Mouse (Mus musculus) embryonic facial prominence, embryonic 11.5 days (tissue): ENCODE measurements around the gene Zmynd8. TPM values are rescaled to one million over a fixed set of nuclear protein-coding genes. Genes with fewer than 3 reads are reported as not detected.

Experiments
- ATAC-seq: fragments of 200-750 bp; cut with Nextera tagmentation; replicated peaks from 2 replicates; pipeline ENCODE4 v1.8.0; 2017; ENCODE audit warnings: low read depth; ENCODE audit not compliant: insufficient number of reproducible peaks, low FRiP score, low TSS enrichment
- DNase-seq: peaks from one replicate; pipeline ENCODE4 v3.0.0-alpha.2; 2015; ENCODE audit warnings: low spot score
- H3K27ac ChIP-seq: fragments of 300-500 bp; sonication (generic); replicated peaks from 2 replicates; pipeline ENCODE4 v1.5.1; 2014; ENCODE audit warnings: mild to moderate bottlenecking, low read depth, low read length, control low read depth
- H3K27me3 ChIP-seq: fragments of 300-500 bp; sonication (generic); 2 replicates; pipeline ENCODE4 v1.6.1; 2014; ENCODE audit warnings: mild to moderate bottlenecking, low read length, moderate library complexity, mixed read lengths; ENCODE audit not compliant: control insufficient read depth, insufficient read depth
- H3K36me3 ChIP-seq: fragments of 300-500 bp; sonication (generic); replicated peaks from 2 replicates; pipeline ENCODE4 v1.6.1; 2014; ENCODE audit warnings: low read depth, mild to moderate bottlenecking, low read length, moderate library complexity, mixed read lengths; ENCODE audit not compliant: control insufficient read depth, insufficient read depth
- H3K4me1 ChIP-seq: fragments of 300-500 bp; sonication (generic); 2 replicates; pipeline ENCODE4 v1.6.1; 2014; ENCODE audit warnings: low read length, mixed read lengths; ENCODE audit not compliant: control insufficient read depth, insufficient read depth
- H3K4me2 ChIP-seq: fragments of 300-500 bp; sonication (generic); 2 replicates; pipeline ENCODE4 v1.6.1; 2014; ENCODE audit warnings: low read depth, mild to moderate bottlenecking, control low read depth, low read length, moderate library complexity
- H3K4me3 ChIP-seq: fragments of 300-500 bp; sonication (generic); 2 replicates; pipeline ENCODE4 v1.5.1; 2014; ENCODE audit warnings: low read depth, low read length, control low read depth
- H3K9ac ChIP-seq: fragments of 300-500 bp; sonication (generic); replicated peaks from 2 replicates; pipeline ENCODE4 v1.6.1; 2014; ENCODE audit warnings: mild to moderate bottlenecking, control low read depth, low read length
- H3K9me3 ChIP-seq: fragments of 300-500 bp; sonication (generic); replicated peaks from 2 replicates; pipeline ENCODE4 v1.6.1; 2016; ENCODE audit warnings: mild to moderate bottlenecking, low read length, inconsistent platforms, mixed read lengths; ENCODE audit not compliant: control insufficient read depth
- WGBS: fragments of 180-500 bp; shearing (Covaris S2); extraction: QIAGEN DNeasy Blood & Tissue Kit; methylation state at CpG from one replicate; pipeline ENCODE4 v1.1.7; 2014; 5-methylcytosine and 5-hydroxymethylcytosine counted together
- polyA plus RNA-seq: library from polyadenylated mRNA; unstranded; fragments of >200 nt; fragmentation: Nextera tagmentation; extraction: Ambion mirVana; gene quantifications from 2 replicates; pipeline ENCODE4 v1.2.1, GENCODE M21; 2014

Gene Zmynd8
- polyA plus RNA-seq, 1 experiment from 2014 or later = 36.8 TPM

GRCm38 (mm10) chr2:165926191-165926590 lies 27.4 kb upstream of the Zmynd8 start:
- no peaks in the 10 kb centered on the region for H3K27me3 ChIP-seq
- no peaks in the 10 kb centered on the region for H3K9me3 ChIP-seq
- ATAC-seq (no peak), DNase-seq (no peak)
- H3K9ac ChIP-seq = no peak overlapping the region
- H3K4me1 ChIP-seq = no peaks in the 10 kb centered on the region
- WGBS = 94% methylated on average over 5 of the region's 5 CpGs
- no peak overlapping the region for H3K4me3 ChIP-seq
- no peaks in the 10 kb centered on the region for H3K36me3 ChIP-seq
- H3K27ac ChIP-seq = no peak overlapping the region
- H3K4me2 ChIP-seq = no peak overlapping the region

GRCm38 (mm10) chr2:165925144-165925543 lies 26.3 kb upstream of the Zmynd8 start:
- H3K36me3 ChIP-seq = no peaks in the 10 kb centered on the region
- ATAC-seq (no peak), DNase-seq (peak; percentile 57)
- no peak overlapping the region for H3K4me3 ChIP-seq
- H3K27me3 ChIP-seq = no peaks in the 10 kb centered on the region
- no peak overlapping the region for H3K27ac ChIP-seq
- H3K9ac ChIP-seq = no peak overlapping the region
- H3K9me3 ChIP-seq = no peaks in the 10 kb centered on the region
- H3K4me2 ChIP-seq = no peak overlapping the region
- no peaks in the 10 kb centered on the region for H3K4me1 ChIP-seq
- WGBS = 27% methylated on average over 3 of the region's 3 CpGs

GRCm38 (mm10) chr2:165924695-165925094 lies 25.9 kb upstream of the Zmynd8 start:
- Histone ChIP-seq H3K4me3 (no peak overlapping the region), H3K36me3 (no peaks in the 10 kb centered on the region), H3K9me3 (no peaks in the 10 kb centered on the region), H3K4me2 (no peak overlapping the region), H3K27ac (no peak overlapping the region), H3K4me1 (no peaks in the 10 kb centered on the region), H3K9ac (no peak overlapping the region), H3K27me3 (no peaks in the 10 kb centered on the region)
- ATAC-seq = no peak; the same call in 1 of the 2 replicates
- WGBS = 73% methylated on average over 2 of the region's 2 CpGs
- peak; percentile 11 for DNase-seq

GRCm38 (mm10) chr2:165923715-165924114 lies 24.9 kb upstream of the Zmynd8 start:
- H3K9ac ChIP-seq = no peak overlapping the region
- DNase-seq (no peak), ATAC-seq (no peak)
- H3K4me2 ChIP-seq = no peak overlapping the region
- no peaks in the 10 kb centered on the region for H3K4me1 ChIP-seq
- no peaks in the 10 kb centered on the region for H3K36me3 ChIP-seq
- H3K9me3 ChIP-seq = no peaks in the 10 kb centered on the region
- WGBS = 93% methylated on average over 8 of the region's 8 CpGs
- no peak overlapping the region for H3K4me3 ChIP-seq
- H3K27ac ChIP-seq = no peak overlapping the region
- H3K27me3 ChIP-seq = no peaks in the 10 kb centered on the region

- Histone ChIP-seq H3K27ac (no peak overlapping the region), H3K9ac (no peak overlapping the region), H3K4me3 (no peak overlapping the region), H3K4me1 (no peaks in the 10 kb centered on the region), H3K36me3 (no peaks in the 10 kb centered on the region), H3K4me2 (no peak overlapping the region), H3K27me3 (no peaks in the 10 kb centered on the region), H3K9me3 (no peaks in the 10 kb centered on the region)
- ATAC-seq = no peak
- WGBS = 80% methylated on average over 3 of the region's 3 CpGs
- DNase-seq = no peak
Observed at GRCm38 (mm10) chr2:165922994-165923393, 24.2 kb upstream of the Zmynd8 start.

- Histone ChIP-seq H3K4me2 (no peak overlapping the region), H3K27ac (no peak overlapping the region), H3K27me3 (no peaks in the 10 kb centered on the region), H3K4me3 (no peak overlapping the region), H3K9me3 (no peaks in the 10 kb centered on the region), H3K9ac (no peak overlapping the region), H3K36me3 (no peaks in the 10 kb centered on the region), H3K4me1 (no peaks in the 10 kb centered on the region)
- ATAC-seq (no peak), DNase-seq (peak; percentile 53)
- 59% methylated on average over 13 of the region's 13 CpGs for WGBS
Observed at GRCm38 (mm10) chr2:165922047-165922728, 23.4 kb upstream of the Zmynd8 start.

- no peak overlapping the region for H3K9ac ChIP-seq
- no peak overlapping the region for H3K4me2 ChIP-seq
- H3K36me3 ChIP-seq = no peaks in the 10 kb centered on the region
- H3K27me3 ChIP-seq = no peaks in the 10 kb centered on the region
- no peaks in the 10 kb centered on the region for H3K9me3 ChIP-seq
- H3K27ac ChIP-seq = no peak overlapping the region
- no peaks in the 10 kb centered on the region for H3K4me1 ChIP-seq
- DNase-seq = peak; percentile 90
- H3K4me3 ChIP-seq = no peak overlapping the region
- WGBS = 24% methylated on average over 11 of the region's 11 CpGs
- ATAC-seq = no peak; the same call in 1 of the 2 replicates
Observed at GRCm38 (mm10) chr2:165914298-165914697, 15.5 kb upstream of the Zmynd8 start.

GRCm38 (mm10) chr2:165913073-165913472 lies 14.3 kb upstream of the Zmynd8 start:
- ATAC-seq (no peak), DNase-seq (peak; percentile 13)
- Histone ChIP-seq H3K9me3 (no peaks in the 10 kb centered on the region), H3K4me1 (no peaks in the 10 kb centered on the region), H3K9ac (no peak overlapping the region), H3K27me3 (no peaks in the 10 kb centered on the region), H3K4me3 (no peak overlapping the region), H3K4me2 (no peak overlapping the region), H3K27ac (no peak overlapping the region), H3K36me3 (no peaks in the 10 kb centered on the region)
- 55% methylated on average over 7 of the region's 7 CpGs for WGBS
